Mouse (Mus musculus) heart, embryonic 14.5 days (tissue): Measurements from ENCODE around the gene Srrm1. TPM values are rescaled to one million over a fixed set of nuclear protein-coding genes. Genes with fewer than 3 reads are reported as not detected.
"Not testable (repeated sequence)": the region's sequence is repeated elsewhere in the genome, so short reads cannot be mapped to it uniquely, and the experiment has no call there.

ENCODE experiments used
- ATAC-seq: fragments of 200-750 bp; cut with Nextera tagmentation; 2 replicates; pipeline ENCODE4 v1.8.0; 2017; ENCODE audit warnings: low read depth, moderate TSS enrichment; ENCODE audit not compliant: insufficient number of reproducible peaks, insufficient read depth, low FRiP score
- H3K27ac ChIP-seq, 2 experiments: fragments of 200-500 bp in 1 of 2; fragments of 300-500 bp in 1 of 2; sonication (generic) in 1 of 2; replicated peaks in 1 of 2; 2 replicates each; pipeline ENCODE4 v1.5.1; 2012 to 2014; ENCODE audit warnings: low read depth in 2 of 2, low read length in 2 of 2, control low read depth in 1 of 2, mild to moderate bottlenecking in 1 of 2, mixed read lengths in 1 of 2; ENCODE audit not compliant: control insufficient read depth in 1 of 2, insufficient read depth in 1 of 2
- H3K27me3 ChIP-seq: fragments of 300-500 bp; sonication (generic); 2 replicates; pipeline ENCODE4 v1.6.1; 2014; ENCODE audit warnings: mild to moderate bottlenecking, low read length, control low read depth; ENCODE audit not compliant: control insufficient read depth, insufficient read depth
- H3K36me3 ChIP-seq: fragments of 300-500 bp; sonication (generic); 2 replicates; pipeline ENCODE4 v1.6.1; 2014; ENCODE audit warnings: mild to moderate bottlenecking, control low read depth, low read length, mixed read lengths; ENCODE audit not compliant: control insufficient read depth, insufficient read depth
- H3K4me1 ChIP-seq, 2 experiments: fragments of 200-500 bp in 1 of 2; fragments of 300-500 bp in 1 of 2; sonication (generic) in 1 of 2; 2 replicates each; pipeline ENCODE4 v1.6.1; 2012 to 2014; ENCODE audit warnings: low read length in 2 of 2, control low read depth in 1 of 2, mixed read lengths in 1 of 2; ENCODE audit not compliant: control insufficient read depth in 2 of 2, insufficient read depth in 2 of 2
- H3K4me2 ChIP-seq: fragments of 300-500 bp; sonication (generic); 2 replicates; pipeline ENCODE4 v1.6.1; 2014; ENCODE audit warnings: mild to moderate bottlenecking, low read length
- H3K4me3 ChIP-seq, 2 experiments: fragments of 200-500 bp in 1 of 2; fragments of 300-500 bp in 1 of 2; sonication (generic) in 1 of 2; 2 replicates each; pipeline ENCODE4 v1.5.1; 2012 to 2014; ENCODE audit warnings: low read length in 2 of 2, mild to moderate bottlenecking in 2 of 2, control low read depth in 1 of 2, low read depth in 1 of 2, moderate library complexity in 1 of 2; ENCODE audit not compliant: control insufficient read depth in 1 of 2, insufficient read depth in 1 of 2
- H3K9ac ChIP-seq: fragments of 300-500 bp; sonication (generic); 2 replicates; pipeline ENCODE4 v1.6.1; 2014; ENCODE audit warnings: mild to moderate bottlenecking, low read length
- H3K9me3 ChIP-seq: fragments of 300-500 bp; sonication (generic); 2 replicates; pipeline ENCODE4 v1.6.1; 2016; ENCODE audit warnings: low read length, control low read depth; ENCODE audit not compliant: control insufficient read depth
- WGBS: fragments of 180-500 bp; shearing (Covaris S2); extraction: QIAGEN DNeasy Blood & Tissue Kit; methylation state at CpG from one replicate; pipeline ENCODE4 v1.1.7; 2014; 5-methylcytosine and 5-hydroxymethylcytosine counted together
- polyA plus RNA-seq: library from polyadenylated mRNA; unstranded; fragments of >200 nt; fragmentation: Nextera tagmentation; extraction: Ambion mirVana; gene quantifications from 2 replicates; pipeline ENCODE4 v1.2.1, GENCODE M21; 2014

The Srrm1 gene
- polyA plus RNA-seq, 1 experiment from 2014 or later = 120 TPM

DNA sequence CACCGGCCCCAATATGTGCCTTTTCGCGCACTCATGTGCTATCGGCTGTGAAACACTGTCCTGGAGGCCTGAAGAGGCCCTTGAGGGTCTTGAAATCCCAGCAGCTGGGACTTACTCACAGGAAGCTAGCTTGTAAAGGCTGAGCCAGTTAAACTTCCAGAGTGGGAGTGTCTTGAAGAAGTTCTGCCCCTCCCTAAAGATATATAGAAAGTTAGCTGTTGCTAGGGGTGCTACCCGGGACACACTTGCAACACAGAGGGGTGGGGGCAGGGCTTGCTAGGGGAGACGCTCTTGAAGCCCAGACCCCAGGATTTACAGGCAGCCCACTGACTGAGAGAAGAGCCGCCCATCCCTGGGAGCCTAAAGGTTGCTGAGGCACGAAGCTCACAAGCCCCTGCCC lies 67.7 kb downstream of the Srrm1 start:
- no peak for ATAC-seq
- H3K36me3 ChIP-seq = no peaks in the 10 kb centered on the region
- H3K27me3 ChIP-seq = no peaks in the 10 kb centered on the region
- H3K4me3 ChIP-seq = no peak overlapping the region
- H3K4me2 ChIP-seq = no peak overlapping the region
- no peak overlapping the region for H3K9ac ChIP-seq
- no peaks in the 10 kb centered on the region for H3K9me3 ChIP-seq
- H3K4me1 ChIP-seq = peaks cover 16 to 20% of the 10 kb centered on the region in 2 experiments
- 56% methylated on average over 8 of the region's 8 CpGs for WGBS
- no peak overlapping the region for H3K27ac ChIP-seq

DNA sequence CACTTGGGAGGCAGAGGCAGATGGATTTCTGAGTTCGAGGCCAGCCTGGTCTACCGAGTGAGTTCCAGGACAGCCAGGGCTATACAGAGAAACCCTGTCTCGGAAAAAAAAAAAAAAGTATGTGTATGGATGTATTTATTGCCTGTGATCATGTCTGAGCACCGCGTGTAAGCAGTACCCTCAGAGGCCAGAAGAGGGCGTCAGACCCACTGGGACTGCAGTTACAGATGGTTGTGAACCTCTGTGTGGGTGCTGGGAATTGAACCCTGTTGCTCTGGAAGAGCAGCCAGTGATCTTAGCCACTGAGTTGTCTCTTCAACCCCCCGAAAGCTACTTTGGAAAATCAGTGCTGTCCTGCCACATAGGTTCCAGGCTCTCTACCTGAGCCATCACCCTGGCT lies 69.2 kb downstream of the Srrm1 start:
- Histone ChIP-seq H3K4me2 (no peak overlapping the region), H3K27ac (no peak overlapping the region), H3K36me3 (no peaks in the 10 kb centered on the region), H3K27me3 (no peaks in the 10 kb centered on the region), H3K4me3 (no peak overlapping the region), H3K9me3 (no peaks in the 10 kb centered on the region), H3K9ac (no peak overlapping the region), H3K4me1 (peaks cover 16 to 20% of the 10 kb centered on the region in 2 experiments)
- WGBS = 88% methylated on average over 7 of the region's 7 CpGs
- no peak for ATAC-seq

DNA sequence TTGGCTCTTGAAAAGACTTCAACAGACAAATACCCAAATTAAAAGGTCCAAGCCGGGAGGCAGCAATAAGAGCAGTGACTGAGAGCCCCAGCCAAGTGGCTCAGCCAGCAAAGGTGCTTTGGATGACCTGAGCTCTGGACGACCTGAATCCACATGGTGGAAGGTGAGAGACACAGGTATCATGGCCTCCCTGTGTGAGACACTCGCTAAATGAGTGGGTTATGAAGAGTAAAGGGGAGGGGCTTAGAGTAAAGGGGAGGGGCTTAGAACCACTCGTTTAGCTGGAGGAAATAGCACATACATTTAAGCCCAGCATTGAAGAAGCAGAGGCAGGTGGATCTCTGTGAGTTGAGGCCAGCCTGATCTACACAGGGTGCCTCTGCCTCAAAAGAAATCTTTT lies 69.7 kb downstream of the Srrm1 start:
- Histone ChIP-seq H3K4me3 (no peak overlapping the region), H3K36me3 (no peaks in the 10 kb centered on the region), H3K27ac (no peak overlapping the region), H3K9me3 (no peaks in the 10 kb centered on the region), H3K4me2 (no peak overlapping the region), H3K4me1 (peaks cover 16 to 20% of the 10 kb centered on the region in 2 experiments), H3K9ac (no peak overlapping the region), H3K27me3 (no peaks in the 10 kb centered on the region)
- WGBS = 62% methylated on average over 4 of the region's 4 CpGs
- peak; percentile 16; the same call in 1 of the 2 replicates for ATAC-seq

DNA sequence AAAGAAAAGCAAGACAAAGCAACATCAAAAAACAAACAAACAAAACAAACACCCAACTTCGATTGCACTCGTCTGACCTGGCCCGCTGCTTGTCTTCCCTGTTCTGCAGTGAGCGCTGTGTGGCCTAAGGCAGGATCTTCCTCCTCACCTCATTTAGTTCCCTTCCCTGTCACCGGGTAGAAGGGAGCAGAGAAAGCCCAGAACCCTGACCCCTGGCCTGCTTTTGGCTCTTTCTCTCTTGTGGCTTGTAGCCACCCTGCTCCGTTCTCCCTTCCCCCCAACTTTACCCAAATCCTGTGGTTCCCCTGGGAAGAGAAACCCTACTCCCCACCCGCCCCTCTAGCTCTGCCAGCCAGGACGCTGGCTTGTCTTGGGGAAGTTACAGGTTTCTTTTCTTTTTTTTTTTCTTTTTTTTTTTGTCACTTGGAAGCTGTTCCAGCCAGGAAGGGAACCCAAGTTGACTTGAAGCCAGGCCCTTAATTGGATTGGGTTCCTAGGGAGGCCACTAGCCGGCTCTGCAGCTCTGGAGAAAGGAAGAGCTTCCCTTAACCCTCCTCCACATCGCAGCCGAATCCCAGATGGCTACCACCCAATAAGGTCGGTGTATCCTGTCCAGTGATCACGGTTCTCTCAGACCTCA lies 70.3 kb downstream of the Srrm1 start:
- ATAC-seq = no peak

DNA sequence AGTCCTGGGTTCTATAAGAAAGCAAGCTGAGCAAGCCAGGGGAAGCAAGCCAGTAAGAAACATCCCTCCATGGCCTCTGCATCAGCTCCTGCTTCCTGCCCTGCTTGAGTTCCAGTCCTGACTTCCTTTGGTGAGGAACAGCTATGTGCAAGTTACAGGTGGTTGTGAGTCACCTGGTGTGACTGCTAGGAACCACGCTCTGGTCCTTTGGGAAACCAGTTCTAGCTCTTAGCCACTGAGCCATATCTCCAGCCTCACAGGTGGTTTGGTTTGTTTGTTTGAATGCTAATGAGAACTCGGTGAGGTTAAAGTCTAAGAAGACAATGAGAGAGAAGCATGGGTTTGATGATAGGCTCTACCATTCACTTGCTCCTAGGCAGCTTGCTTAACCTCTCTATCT lies 73.1 kb downstream of the Srrm1 start:
- WGBS = 77% methylated on average over 2 of the region's 2 CpGs
- H3K27me3 ChIP-seq, H3K4me1 ChIP-seq, H3K9me3 ChIP-seq, H3K4me2 ChIP-seq, H3K36me3 ChIP-seq, H3K4me3 ChIP-seq, H3K27ac ChIP-seq, H3K9ac ChIP-seq, ATAC-seq: not testable (repeated sequence)

More for the DNA sequence above, 70.3 kb downstream of the Srrm1 start:
- Histone ChIP-seq H3K36me3 (no peaks in the 10 kb centered on the region), H3K9me3 (no peaks in the 10 kb centered on the region), H3K4me2 (no peak overlapping the region), H3K27ac (no peak overlapping the region), H3K4me3 (no peak overlapping the region), H3K9ac (no peak overlapping the region), H3K4me1 (peaks cover 14 to 20% of the 10 kb centered on the region in 2 experiments), H3K27me3 (no peaks in the 10 kb centered on the region)
- WGBS = 52% methylated on average over 13 of the region's 13 CpGs

DNA sequence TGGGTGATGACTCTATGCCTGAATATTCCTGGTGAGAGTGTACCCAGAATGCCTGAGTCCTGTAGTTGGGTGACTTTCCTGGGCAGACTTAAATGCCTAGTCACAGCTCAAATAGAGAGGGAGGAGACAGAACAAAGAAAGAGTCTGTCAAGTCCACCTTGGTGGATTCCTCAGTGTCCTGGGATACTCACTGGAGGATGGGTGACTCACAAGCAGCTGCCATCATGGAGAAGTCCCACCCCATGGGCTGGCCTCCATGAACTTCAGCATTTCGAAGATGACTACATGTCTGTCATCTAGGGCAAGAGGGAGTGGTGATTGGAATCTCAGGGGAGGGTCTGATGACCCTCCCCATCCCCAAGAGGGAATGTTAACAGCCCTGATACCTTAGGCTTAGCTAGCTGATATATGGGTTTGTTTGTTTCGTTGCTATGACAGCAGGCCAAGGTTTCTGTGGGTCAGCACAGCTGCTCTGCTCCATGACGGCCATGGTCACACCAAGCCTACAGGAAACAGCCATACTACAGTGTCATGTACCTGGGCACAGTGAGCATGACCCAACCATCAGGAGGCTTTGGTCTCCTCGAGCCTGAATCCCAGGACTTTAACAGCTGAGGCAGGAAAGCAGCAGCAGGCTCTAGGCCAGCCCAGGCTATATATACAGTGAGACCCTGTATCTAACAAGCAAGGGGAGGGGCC lies 76.3 kb downstream of the Srrm1 start:
- H3K4me1 ChIP-seq = peaks cover 6 to 7% of the 10 kb centered on the region in 2 experiments; a peak in 3 of 4 replicates
- 42% methylated on average over 4 of the region's 4 CpGs for WGBS
- H3K27ac ChIP-seq = no peak overlapping the region
- no peaks in the 10 kb centered on the region for H3K27me3 ChIP-seq
- no peaks in the 10 kb centered on the region for H3K9me3 ChIP-seq
- no peak for ATAC-seq
- no peak overlapping the region for H3K9ac ChIP-seq
- H3K4me2 ChIP-seq = no peak overlapping the region
- H3K4me3 ChIP-seq = no peak overlapping the region
- no peaks in the 10 kb centered on the region for H3K36me3 ChIP-seq

DNA sequence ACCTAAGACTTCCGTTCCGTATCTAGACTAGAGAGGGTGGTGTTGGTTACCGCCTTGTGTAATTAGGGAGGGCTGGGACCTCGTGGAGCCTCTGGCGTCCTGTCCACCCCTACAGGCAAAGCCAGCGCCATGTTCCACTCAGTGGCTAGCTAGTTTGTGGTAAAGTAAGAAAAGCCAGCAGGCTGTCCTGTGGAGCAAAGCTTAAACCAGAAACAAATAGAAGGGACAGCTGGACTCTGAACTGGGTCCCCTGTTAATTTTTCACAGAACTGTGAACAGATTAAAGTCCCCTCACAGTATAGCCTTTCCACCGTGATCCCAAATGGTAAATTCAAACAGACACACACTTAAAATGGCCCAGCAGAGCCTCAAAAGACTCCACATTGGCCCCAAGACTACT lies 78.4 kb downstream of the Srrm1 start:
- no peak overlapping the region for H3K27ac ChIP-seq
- H3K9me3 ChIP-seq = no peaks in the 10 kb centered on the region
- H3K4me3 ChIP-seq = no peak overlapping the region
- no peak overlapping the region for H3K4me2 ChIP-seq
- H3K4me1 ChIP-seq = peaks cover 12 to 16% of the 10 kb centered on the region in 2 experiments
- no peaks in the 10 kb centered on the region for H3K27me3 ChIP-seq
- H3K9ac ChIP-seq = no peak overlapping the region
- ATAC-seq = no peak
- H3K36me3 ChIP-seq = 0 out of 2 replicates have a peak, but pooled peaks cover 3% of the 10 kb centered on the region
- WGBS = 88% methylated on average over 7 of the region's 7 CpGs
